Mouse (Mus musculus) olfactory bulb, adult 2 months (tissue): ENCODE results near the gene Ap1b1.

Experiments used
- CTCF ChIP-seq: fragments of 200-500 bp; IDR thresholded peaks from 2 replicates; pipeline ENCODE4 v1.5.1; 2012; ENCODE audit warnings: low read depth, mild to moderate bottlenecking, low read length, moderate library complexity; ENCODE audit not compliant: insufficient read depth
- POLR2A ChIP-seq: fragments of 200-500 bp; IDR thresholded peaks from 2 replicates; pipeline ENCODE4 v1.6.1; 2012; ENCODE audit warnings: mild to moderate bottlenecking, low read depth, low read length, moderate library complexity; ENCODE audit not compliant: insufficient read depth

DNA sequence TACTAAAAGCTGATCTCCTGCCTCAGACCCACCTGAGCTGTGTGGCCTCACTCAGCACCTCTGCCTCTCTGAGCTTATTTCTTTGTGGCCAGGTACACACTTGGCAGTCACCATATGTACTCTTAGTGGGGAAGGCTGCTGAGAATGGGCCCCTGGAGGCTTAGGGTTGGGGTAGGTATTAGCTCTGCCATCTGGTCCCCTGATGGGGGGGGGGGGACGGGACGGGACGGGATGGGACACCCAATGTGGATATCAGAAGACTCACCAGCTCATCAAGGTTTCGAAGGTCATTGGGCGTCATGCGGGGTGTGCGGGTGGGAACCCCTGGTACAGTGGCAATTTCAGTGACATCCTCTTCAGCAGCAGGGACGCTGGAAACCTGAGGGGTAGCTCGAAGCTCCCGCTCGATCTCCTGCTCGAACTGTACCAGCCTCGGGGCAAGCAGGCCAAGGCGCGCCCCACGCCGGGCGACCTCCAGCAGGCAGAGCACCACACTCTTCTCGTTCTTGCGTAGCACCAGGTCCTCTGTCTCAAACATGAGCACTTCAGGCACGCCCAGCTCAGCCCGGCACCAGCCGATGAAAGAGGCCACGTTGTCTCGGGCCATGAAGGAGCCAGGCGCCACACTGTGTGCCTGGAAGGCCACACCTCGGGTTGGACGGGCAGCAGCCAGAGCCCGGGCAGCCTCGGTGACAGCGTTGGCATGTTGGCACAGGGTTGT is 77.1 kb downstream of the Ap1b1 start:
- TF ChIP-seq CTCF (no peak), POLR2A (no peak)
